Mouse (Mus musculus): ENCODE results near the gene Tlx2. TPM values are rescaled to one million over a fixed set of nuclear protein-coding genes. Genes with fewer than 3 reads are reported as not detected.

The Tlx2 gene
- polyA plus RNA-seq, 1 experiment: 0.19 TPM

DNA sequence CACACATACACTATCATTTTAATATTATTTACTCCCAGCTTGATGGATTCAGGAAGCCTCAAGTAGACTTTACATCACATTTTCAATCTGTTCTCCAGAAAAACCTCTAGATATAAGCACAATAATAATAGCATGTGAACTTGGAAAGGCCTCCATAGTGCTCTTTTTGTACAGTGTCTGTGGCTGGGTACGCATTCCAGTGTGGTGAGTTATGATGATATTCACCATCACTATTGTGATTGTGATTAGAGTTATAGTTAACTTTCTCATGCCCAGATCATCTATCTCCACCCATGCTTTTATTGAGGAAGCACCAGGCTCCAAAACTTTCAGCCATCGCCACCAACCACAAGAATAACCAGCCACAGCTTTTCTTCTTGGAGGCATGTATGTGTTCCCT, 46.3 kb downstream of the Tlx2 start:
- peaks cover 1% of the 10 kb centered on the region for H3K79me3 ChIP-seq (ENCODE audit: low read depth)
- no peak overlapping the region for H3ac ChIP-seq (ENCODE audit: control insufficient read depth, insufficient read length, low read depth)
- no peaks in the 10 kb centered on the region for H3K36me3 ChIP-seq (ENCODE audit: control insufficient read depth, insufficient read depth)
- no peaks in the 10 kb centered on the region for H3K27me3 ChIP-seq (ENCODE audit: control insufficient read depth, insufficient read depth, insufficient read length)
- TF ChIP-seq MAX (IDR thresholded peaks at IDR 0.05): peak; percentile 16
- peak; percentile 9 for TF ChIP-seq FOSL1 (IDR thresholded peaks at IDR 0.05; ENCODE audit: insufficient read depth, low read length, poor library complexity, severe bottlenecking)
- TF ChIP-seq MYOD1 (IDR thresholded peaks at IDR 0.05; ENCODE audit: control insufficient read depth, insufficient read length, low read depth): peak; percentile 7
- TF ChIP-seq CEBPB (IDR thresholded peaks at IDR 0.05; ENCODE audit: low read depth): no peak
- H3K4me3 ChIP-seq (ENCODE audit: insufficient read depth, poor library complexity, severe bottlenecking): no peak overlapping the region
- no peaks in the 10 kb centered on the region for H3K79me2 ChIP-seq (ENCODE audit: control insufficient read depth, insufficient read depth)

DNA sequence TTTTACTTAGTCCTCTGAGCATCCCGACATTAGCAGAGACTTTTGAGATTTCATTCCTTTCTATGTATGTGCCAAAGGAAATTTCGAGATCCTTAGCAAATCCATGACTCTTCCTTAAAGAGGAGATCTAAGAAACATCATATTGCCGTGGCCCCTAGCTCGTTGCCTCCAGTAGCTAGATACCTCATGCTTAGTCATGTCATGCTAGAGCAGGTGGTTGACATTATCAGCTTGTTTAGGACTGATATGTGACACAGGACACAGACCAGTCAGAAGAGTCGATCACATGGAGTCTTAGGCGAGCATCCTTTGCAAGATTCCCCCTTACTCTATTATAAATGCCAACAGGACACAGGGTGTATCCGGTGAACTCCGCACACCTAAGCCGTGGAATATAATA, 47.1 kb downstream of the Tlx2 start:
- Histone ChIP-seq H3K79me3 (ENCODE audit: low read depth) (peaks cover 1% of the 10 kb centered on the region), H3K4me3 (ENCODE audit: insufficient read depth, poor library complexity, severe bottlenecking) (no peak overlapping the region), H3K27me3 (ENCODE audit: control insufficient read depth, insufficient read depth, insufficient read length) (no peaks in the 10 kb centered on the region), H3K79me2 (ENCODE audit: control insufficient read depth, insufficient read depth) (no peaks in the 10 kb centered on the region), H3ac (ENCODE audit: control insufficient read depth, insufficient read length, low read depth) (no peak overlapping the region), H3K36me3 (ENCODE audit: control insufficient read depth, insufficient read depth) (no peaks in the 10 kb centered on the region)
- TF ChIP-seq CTCF (IDR thresholded peaks at IDR 0.05; ENCODE audit: control insufficient read depth, insufficient read depth, insufficient read length) (no peak), FOSL1 (IDR thresholded peaks at IDR 0.05; ENCODE audit: insufficient read depth, low read length, poor library complexity, severe bottlenecking) (no peak), MAX (IDR thresholded peaks at IDR 0.05) (no peak), MYOG (IDR thresholded peaks at IDR 0.05; ENCODE audit: control insufficient read depth, extremely low read depth, insufficient read length) (no peak), MYOD1 (IDR thresholded peaks at IDR 0.05; ENCODE audit: control insufficient read depth, insufficient read length, low read depth) (peak; percentile 77)

DNA sequence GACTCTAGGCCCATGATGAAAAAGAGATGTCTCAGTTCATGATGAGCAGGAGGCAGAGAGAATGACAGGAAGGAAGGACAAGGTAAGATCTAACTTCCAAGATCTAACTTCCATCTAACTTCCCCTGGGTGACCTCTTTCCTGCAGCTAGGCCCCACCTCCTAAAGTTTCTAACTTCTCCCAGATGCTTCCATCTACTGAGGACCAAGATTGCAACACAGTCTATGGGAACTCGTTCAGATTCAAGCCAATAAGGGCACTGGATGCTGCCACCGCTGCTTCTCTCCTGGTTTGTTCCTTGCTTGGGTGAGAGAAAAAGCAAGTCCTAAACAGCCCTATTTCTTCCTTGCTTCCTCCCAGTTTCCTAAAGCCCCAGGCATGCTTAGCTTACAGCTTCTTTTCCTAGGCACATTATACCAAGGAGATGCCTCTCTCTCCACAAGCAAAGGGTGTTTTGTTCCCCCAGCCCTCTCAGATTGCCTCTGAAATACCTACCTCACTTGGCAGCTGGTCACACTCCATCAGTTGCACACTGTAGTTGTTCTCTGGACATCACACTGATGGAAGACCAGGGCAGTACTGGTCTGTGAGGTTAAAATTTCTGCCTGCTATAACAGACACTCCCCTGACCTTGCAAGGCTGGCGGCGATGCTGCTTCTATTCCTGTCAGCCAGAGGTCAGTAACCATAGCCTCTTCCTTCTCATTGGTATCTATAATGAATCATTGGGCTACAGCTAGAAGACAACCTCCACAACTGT, 49.1 kb downstream of the Tlx2 start:
- Histone ChIP-seq H3K4me3 (ENCODE audit: insufficient read depth, poor library complexity, severe bottlenecking) (no peak overlapping the region), H3K79me2 (ENCODE audit: control insufficient read depth, insufficient read depth) (no peaks in the 10 kb centered on the region), H3K36me3 (ENCODE audit: control insufficient read depth, insufficient read depth) (no peaks in the 10 kb centered on the region), H3K79me3 (ENCODE audit: low read depth) (no peaks in the 10 kb centered on the region), H3ac (ENCODE audit: control insufficient read depth, insufficient read length, low read depth) (no peak overlapping the region), H3K27me3 (ENCODE audit: control insufficient read depth, insufficient read depth, insufficient read length) (no peaks in the 10 kb centered on the region)
- no peak for TF ChIP-seq FOSL1 (IDR thresholded peaks at IDR 0.05; ENCODE audit: insufficient read depth, low read length, poor library complexity, severe bottlenecking)
- no peak for TF ChIP-seq MYOD1 (IDR thresholded peaks at IDR 0.05; ENCODE audit: control insufficient read depth, insufficient read length, low read depth)
- TF ChIP-seq MAX (IDR thresholded peaks at IDR 0.05): no peak
- TF ChIP-seq USF1 (IDR thresholded peaks at IDR 0.05; ENCODE audit: low read depth): no peak
- no peak for TF ChIP-seq CTCF (IDR thresholded peaks at IDR 0.05; ENCODE audit: control insufficient read depth, insufficient read depth, insufficient read length)
- no peak for TF ChIP-seq MYOG (IDR thresholded peaks at IDR 0.05; ENCODE audit: control insufficient read depth, extremely low read depth, insufficient read length)
- no peak for TF ChIP-seq CEBPB (IDR thresholded peaks at IDR 0.05; ENCODE audit: low read depth)

DNA sequence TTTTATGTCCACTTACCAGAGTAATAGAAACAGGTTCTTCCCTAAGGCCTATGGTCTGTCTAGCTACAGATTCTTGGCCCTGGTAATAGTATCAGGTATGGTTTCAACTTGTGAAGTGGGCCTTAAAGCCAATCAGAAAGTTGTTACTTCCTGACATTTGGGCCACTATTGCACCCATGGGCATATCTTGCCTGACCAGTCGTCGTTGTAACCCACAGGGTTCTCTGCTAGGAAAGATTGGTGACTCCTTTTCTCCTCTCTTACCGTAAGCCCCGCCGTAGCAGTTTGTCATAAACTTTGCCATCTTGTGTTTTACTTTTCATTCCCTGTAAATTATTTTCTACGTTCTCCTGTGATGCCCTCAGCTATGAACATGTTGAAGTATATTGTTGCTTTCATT, 50.0 kb downstream of the Tlx2 start:
- no peaks in the 10 kb centered on the region for H3K27me3 ChIP-seq (ENCODE audit: control insufficient read depth, insufficient read depth, insufficient read length)
- TF ChIP-seq FOSL1 (IDR thresholded peaks at IDR 0.05; ENCODE audit: insufficient read depth, low read length, poor library complexity, severe bottlenecking): no peak
- H3K79me3 ChIP-seq (ENCODE audit: low read depth): no peaks in the 10 kb centered on the region
- no peak overlapping the region for H3K4me3 ChIP-seq (ENCODE audit: insufficient read depth, poor library complexity, severe bottlenecking)
- H3ac ChIP-seq (ENCODE audit: control insufficient read depth, insufficient read length, low read depth): no peak overlapping the region
- no peaks in the 10 kb centered on the region for H3K79me2 ChIP-seq (ENCODE audit: control insufficient read depth, insufficient read depth)
- H3K36me3 ChIP-seq (ENCODE audit: control insufficient read depth, insufficient read depth): no peaks in the 10 kb centered on the region

DNA sequence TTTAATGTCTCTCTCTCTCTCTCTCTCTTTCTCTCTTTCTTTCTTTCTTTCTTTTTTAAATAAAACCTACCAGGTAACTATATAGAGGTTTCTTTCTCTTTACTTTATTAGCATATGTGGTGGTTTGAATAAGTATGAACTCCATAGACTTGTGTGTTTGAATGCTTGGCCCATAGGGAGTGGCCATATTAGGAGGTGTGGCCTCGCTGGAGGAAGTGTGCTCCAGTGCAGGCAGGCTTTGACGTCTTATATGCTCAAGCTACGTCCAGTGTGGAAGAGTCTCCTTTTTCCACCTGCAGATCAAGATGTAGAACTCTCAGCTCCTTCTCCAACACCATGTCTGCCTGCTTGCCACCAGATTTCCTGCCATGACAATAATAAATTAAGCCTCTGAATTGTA, 51.0 kb downstream of the Tlx2 start:
- no peaks in the 10 kb centered on the region for H3K27me3 ChIP-seq (ENCODE audit: control insufficient read depth, insufficient read depth, insufficient read length)
- H3K79me3 ChIP-seq (ENCODE audit: low read depth): no peaks in the 10 kb centered on the region
- no peak overlapping the region for H3ac ChIP-seq (ENCODE audit: control insufficient read depth, insufficient read length, low read depth)
- TF ChIP-seq MAX (IDR thresholded peaks at IDR 0.05) (no peak), MYOG (IDR thresholded peaks at IDR 0.05; ENCODE audit: control insufficient read depth, extremely low read depth, insufficient read length) (no peak), USF1 (IDR thresholded peaks at IDR 0.05; ENCODE audit: low read depth) (no peak), FOSL1 (IDR thresholded peaks at IDR 0.05; ENCODE audit: insufficient read depth, low read length, poor library complexity, severe bottlenecking) (no peak), CTCF (IDR thresholded peaks at IDR 0.05; ENCODE audit: control insufficient read depth, insufficient read depth, insufficient read length) (no peak), CEBPB (IDR thresholded peaks at IDR 0.05; ENCODE audit: low read depth) (no peak), MYOD1 (IDR thresholded peaks at IDR 0.05; ENCODE audit: control insufficient read depth, insufficient read length, low read depth) (no peak)
- no peak overlapping the region for H3K4me3 ChIP-seq (ENCODE audit: insufficient read depth, poor library complexity, severe bottlenecking)
- no peaks in the 10 kb centered on the region for H3K36me3 ChIP-seq (ENCODE audit: control insufficient read depth, insufficient read depth)
- no peaks in the 10 kb centered on the region for H3K79me2 ChIP-seq (ENCODE audit: control insufficient read depth, insufficient read depth)

Small RNA genes within 50 kb of the gene (microRNA-seq; reads per million reads assigned to microRNA genes)
- gene Mir3470a (ENCODE audit: borderline microRNAs expressed) (not detected), gene Mir7040 (ENCODE audit: borderline microRNAs expressed) (0.76 reads per million, percentile 16 among the genes with 10 or more reads in this experiment)

Other genes starting within 250 kb of the Tlx2 start
- 0.23 TPM for gene Sema4f, start 130.5 kb downstream of the Tlx2 start, polyA plus RNA-seq (2012; fragmentation: generic; extraction: Trizol)
- gene M1ap, start 123.4 kb downstream of the Tlx2 start, polyA plus RNA-seq (2012; fragmentation: generic; extraction: Trizol): 2.4 TPM
- gene Dok1, start 36.8 kb downstream of the Tlx2 start, polyA plus RNA-seq (2012; fragmentation: generic; extraction: Trizol): 80.8 TPM
- 23.0 TPM for gene Loxl3, start 36.1 kb downstream of the Tlx2 start, polyA plus RNA-seq (2012; fragmentation: generic; extraction: Trizol)
- gene Aup1, start 15.8 kb downstream of the Tlx2 start, polyA plus RNA-seq (2012; fragmentation: generic; extraction: Trizol): 166 TPM
- gene Htra2, start 15.0 kb downstream of the Tlx2 start, polyA plus RNA-seq (2012; fragmentation: generic; extraction: Trizol): 119 TPM
- gene Dqx1, start 12.4 kb downstream of the Tlx2 start, polyA plus RNA-seq (2012; fragmentation: generic; extraction: Trizol): 0.15 TPM
- 9.5 TPM for gene Pcgf1, start 7.6 kb upstream of the Tlx2 start, polyA plus RNA-seq (2012; fragmentation: generic; extraction: Trizol)
- gene Lbx2, start 16.1 kb upstream of the Tlx2 start, polyA plus RNA-seq (2012; fragmentation: generic; extraction: Trizol): 0.11 TPM
- 0.75 TPM for gene Ccdc142, start 31.3 kb upstream of the Tlx2 start, polyA plus RNA-seq (2012; fragmentation: generic; extraction: Trizol)
- 0.98 TPM for gene Gm42688, start 31.3 kb upstream of the Tlx2 start, polyA plus RNA-seq (2012; fragmentation: generic; extraction: Trizol)
- gene Mrpl53, start 38.7 kb upstream of the Tlx2 start, polyA plus RNA-seq (2012; fragmentation: generic; extraction: Trizol): 145 TPM
- gene Mogs, start 45.2 kb upstream of the Tlx2 start, polyA plus RNA-seq (2012; fragmentation: generic; extraction: Trizol): 32.5 TPM
- gene Wbp1, start 51.3 kb upstream of the Tlx2 start, polyA plus RNA-seq (2012; fragmentation: generic; extraction: Trizol): 82.4 TPM
- gene Ino80b, start 55.1 kb upstream of the Tlx2 start, polyA plus RNA-seq (2012; fragmentation: generic; extraction: Trizol): 33.6 TPM
- 42.1 TPM for gene Rtkn, start 65.2 kb upstream of the Tlx2 start, polyA plus RNA-seq (2012; fragmentation: generic; extraction: Trizol)
- gene Wdr54, start 86.1 kb upstream of the Tlx2 start, polyA plus RNA-seq (2012; fragmentation: generic; extraction: Trizol): 9.5 TPM
- gene 1700003E16Rik, start 86.1 kb upstream of the Tlx2 start, polyA plus RNA-seq (2012; fragmentation: generic; extraction: Trizol): 1.1 TPM
- 83.0 TPM for gene Dctn1, start 95.6 kb upstream of the Tlx2 start, polyA plus RNA-seq (2012; fragmentation: generic; extraction: Trizol)
- gene Slc4a5, start 149.5 kb upstream of the Tlx2 start, polyA plus RNA-seq (2012; fragmentation: generic; extraction: Trizol): 0.04 TPM

All from C2C12 (cell line).